Mouse (Mus musculus) adrenal gland, adult 8-10 months (tissue): ENCODE measurements around the gene Cd72. TPM values are rescaled to one million over a fixed set of nuclear protein-coding genes. Genes with fewer than 3 reads are reported as not detected.

ENCODE experiments used
- DNase-seq: peaks from one replicate; pipeline ENCODE4 v3.0.0; 2022
- total RNA-seq, 4 experiments: library from RNA; stranded (reverse); gene quantifications; 2 replicates each; pipeline ENCODE4 v1.2.4; 2022

Cd72 gene
- total RNA-seq, 4 experiments from 2014 or later = 1.6 to 5.6 (median 4.9) TPM

DNA sequence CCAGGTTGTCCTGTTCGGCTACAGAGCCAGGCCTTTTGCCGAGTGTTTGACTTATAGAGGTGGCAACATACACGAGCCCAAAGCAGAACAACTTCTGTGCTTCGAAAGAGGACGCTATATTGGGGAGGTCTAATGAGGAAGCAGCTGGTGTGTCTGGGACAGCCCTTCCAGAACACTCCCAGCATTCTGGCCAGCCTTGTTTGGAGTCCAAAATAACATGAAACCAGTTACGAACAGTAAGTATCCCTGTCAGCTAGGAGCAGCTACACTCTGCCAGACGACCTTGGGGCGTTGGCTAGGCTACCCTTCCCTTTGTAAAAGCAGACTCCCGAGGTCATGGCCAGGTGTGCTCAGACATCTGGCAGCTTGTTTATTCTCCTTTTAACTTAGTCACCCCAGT is 52.2 kb downstream of the Cd72 start:
- DNase-seq = peak; percentile 70

DNA sequence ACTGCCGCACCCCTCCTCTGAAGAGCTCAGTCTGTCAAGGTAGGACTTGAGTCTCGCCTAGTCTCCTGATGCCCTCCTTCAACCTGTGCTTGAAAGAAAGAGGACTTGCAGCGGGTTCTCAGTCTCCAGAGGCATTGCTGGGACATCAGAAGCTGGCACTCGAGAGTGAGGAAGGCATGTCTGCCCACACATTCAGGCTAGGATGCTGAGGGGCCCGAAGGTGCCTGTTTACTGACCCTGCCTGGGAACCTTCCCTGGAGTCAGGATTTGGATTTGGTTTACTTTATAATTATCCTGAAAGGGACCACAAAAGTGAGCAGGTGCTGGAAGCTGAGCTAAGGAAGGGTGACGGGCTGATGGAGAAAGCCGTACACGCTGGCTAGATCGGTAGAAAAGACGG is 52.9 kb downstream of the Cd72 start:
- no peak for DNase-seq

GRCm38 (mm10) chr4:43400976-43401375 is 53.5 kb downstream of the Cd72 start:
- no peak for DNase-seq

GRCm38 (mm10) chr4:43399391-43400131 is 54.9 kb downstream of the Cd72 start:
- DNase-seq = no peak

- no peak for DNase-seq
Observed at GRCm38 (mm10) chr4:43398829-43399331, 55.5 kb downstream of the Cd72 start.

GRCm38 (mm10) chr4:43398014-43398413 is 56.4 kb downstream of the Cd72 start:
- DNase-seq = no peak

Other genes starting within 250 kb of the Cd72 start
- gene Atp8b5, start 187.5 kb downstream of the Cd72 start, total RNA-seq = 1 to 10 TPM in 2 of 4 experiments, under 1 TPM in 2; 0.61 to 1.3 (median 0.99) TPM
- gene Rusc2, start 72.6 kb downstream of the Cd72 start, total RNA-seq = 10 to 100 TPM; 38.8 to 46.9 (median 43.2) TPM
- gene Fam166b, start 25.5 kb downstream of the Cd72 start, total RNA-seq = not detected
- gene Tesk1, start 12.7 kb downstream of the Cd72 start, total RNA-seq = 10 to 100 TPM; 55.1 to 64.9 (median 59.3) TPM
- gene Sit1, start 29.1 kb upstream of the Cd72 start, total RNA-seq = under 1 TPM in 1 of 4 experiments, not detected in 3; 0.48 TPM
- gene Ccdc107, start 38.3 kb upstream of the Cd72 start, total RNA-seq = 10 to 100 TPM; 60.5 to 81.9 (median 64.0) TPM
- 1 to 10 TPM in 2 of 4 experiments, under 1 TPM in 2; 0.73 to 2.0 (median 1.2) TPM for gene Arhgef39, start 45.1 kb upstream of the Cd72 start, total RNA-seq
- gene Car9, start 52.3 kb upstream of the Cd72 start, total RNA-seq = under 1 TPM in 3 of 4 experiments, not detected in 1; 0.32 to 0.68 (median 0.56) TPM
- gene Tpm2, start 69.1 kb upstream of the Cd72 start, total RNA-seq = 10 to 100 TPM; 32.3 to 89.4 (median 52.6) TPM
- 100 to 1,000 TPM; 141 to 201 (median 150) TPM for gene Creb3, start 107.7 kb upstream of the Cd72 start, total RNA-seq
- 100 to 1,000 TPM; 249 to 319 (median 289) TPM for gene Tln1, start 108.1 kb upstream of the Cd72 start, total RNA-seq
- 10 to 100 TPM; 41.0 to 66.1 (median 56.9) TPM for gene Rgp1, start 124.1 kb upstream of the Cd72 start, total RNA-seq
- gene Gba2, start 124.2 kb upstream of the Cd72 start, total RNA-seq = 10 to 100 TPM; 11.1 to 19.1 (median 15.7) TPM
- gene Msmp, start 129.9 kb upstream of the Cd72 start, total RNA-seq = 1 to 10 TPM; 2.0 to 2.7 (median 2.4) TPM
- gene Npr2, start 177.3 kb upstream of the Cd72 start, total RNA-seq = 10 to 100 TPM; 29.6 to 78.6 (median 54.0) TPM
- gene Spag8, start 199.0 kb upstream of the Cd72 start, total RNA-seq = 1 to 10 TPM in 3 of 4 experiments, under 1 TPM in 1; 0.58 to 2.3 (median 1.4) TPM
- 100 to 1,000 TPM in 1 of 4 experiments, 10 to 100 TPM in 3; 80.8 to 112 (median 97.8) TPM for gene Hint2, start 201.8 kb upstream of the Cd72 start, total RNA-seq
- gene Tmem8b, start 214.3 kb upstream of the Cd72 start, total RNA-seq = 10 to 100 TPM in 2 of 4 experiments, 1 to 10 TPM in 2; 6.0 to 10.9 (median 8.3) TPM
- under 1 TPM; 0.14 to 0.67 (median 0.41) TPM for gene Fam221b, start 214.5 kb upstream of the Cd72 start, total RNA-seq
- not detected for gene Olfr70, start 246.2 kb upstream of the Cd72 start, total RNA-seq